Mouse (Mus musculus) liver, embryonic 14 days (tissue): ENCODE data around the gene Stra6. TPM values are rescaled to one million over a fixed set of nuclear protein-coding genes. Genes with fewer than 3 reads are reported as not detected.

ENCODE experiments used
- polyA plus RNA-seq: library from polyadenylated mRNA; depleted of rRNA; stranded (reverse); fragments of >200 nt; gene quantifications from 2 replicates; pipeline ENCODE4 v1.2.3, GENCODE M21; 2012; rRNA removed

Stra6 gene
- 0.03 and 0.05 TPM in 2 replicates for polyA plus RNA-seq

DNA sequence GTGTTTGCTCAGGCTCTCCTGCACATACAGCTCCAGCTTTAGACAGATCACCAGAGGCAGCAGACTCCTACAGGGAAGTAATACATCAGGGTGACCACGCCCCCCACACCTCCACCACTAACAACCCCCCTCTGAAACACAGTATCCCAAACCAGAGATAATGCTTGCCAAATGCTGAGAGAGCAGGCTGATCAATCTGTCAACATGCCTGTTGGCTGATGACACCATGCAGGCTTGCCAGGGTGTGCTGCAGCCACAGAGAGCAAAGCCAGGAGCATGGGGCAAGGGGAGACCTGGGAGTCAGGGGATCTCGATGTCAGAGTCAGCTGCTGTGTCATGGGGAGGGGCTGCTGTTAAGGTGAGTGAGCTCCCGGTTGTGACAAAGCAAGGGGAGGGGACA is at the start of gene Stra6:
Gene Stra6, plus strand, starts transcription at position 258 of the 400 bp plus-strand sequence.

DNA sequence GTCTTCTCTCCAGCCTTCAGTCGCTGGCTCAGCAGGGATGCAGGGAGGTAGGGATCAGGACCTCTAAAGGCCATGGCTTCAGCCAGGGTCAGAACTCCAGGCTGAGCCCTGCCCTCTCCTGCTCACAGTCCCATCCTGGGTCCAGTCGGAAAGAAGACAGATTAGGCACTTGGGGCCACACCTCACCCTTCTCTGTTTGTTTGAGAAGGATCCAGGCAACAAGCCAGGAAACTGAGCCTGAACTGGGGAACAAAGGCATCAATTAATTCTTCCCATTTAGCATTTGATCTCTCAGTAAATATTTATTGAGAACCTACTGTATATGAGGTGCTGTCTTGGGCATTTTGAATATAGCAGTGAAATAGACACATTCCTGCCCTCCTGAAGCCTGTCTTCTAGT is 55.1 kb downstream of the Stra6 start, which contains the start of gene Ccdc33:
Gene Ccdc33, minus strand, starts transcription at position 153 of the 400 bp plus-strand sequence.

Other genes with a start within 250 kb of the Stra6 start
- gene Arid3b, start 227.0 kb upstream of the Stra6 start, polyA plus RNA-seq, result 6.5 and 8.1 TPM in 2 replicates
- 22.7 and 27.6 TPM in 2 replicates for gene Ubl7, start 152.8 kb upstream of the Stra6 start, polyA plus RNA-seq
- gene Sema7a, start 123.7 kb upstream of the Stra6 start, polyA plus RNA-seq, result 0.10 and 0.14 TPM in 2 replicates
- 0.21 and 0.23 TPM in 2 replicates for gene Cyp11a1, start 57.4 kb upstream of the Stra6 start, polyA plus RNA-seq
- gene Ccdc33, start 55.0 kb downstream of the Stra6 start, polyA plus RNA-seq, result not detected in 2 replicates
- 2.4 and 5.0 TPM in 2 replicates for gene Islr, start 140.5 kb downstream of the Stra6 start, polyA plus RNA-seq
- gene Islr2, start 140.5 kb downstream of the Stra6 start, polyA plus RNA-seq, result 0.05 and 0.16 TPM in 2 replicates
- gene Pml, start 186.0 kb downstream of the Stra6 start, polyA plus RNA-seq, result 14.0 and 19.8 TPM in 2 replicates
- gene Stoml1, start 189.4 kb downstream of the Stra6 start, polyA plus RNA-seq, result 3.2 and 3.8 TPM in 2 replicates
- 0.82 and 1.7 TPM in 2 replicates for gene Loxl1, start 249.4 kb downstream of the Stra6 start, polyA plus RNA-seq